Mouse (Mus musculus) thymus, adult 2 months (tissue): ENCODE data around the gene Tbc1d13.

Source experiments
- CTCF ChIP-seq: fragments of 200-500 bp; IDR thresholded peaks from 2 replicates; pipeline ENCODE4 v1.5.1; 2012; ENCODE audit warnings: mild to moderate bottlenecking, control low read depth, low read length, moderate library complexity, borderline replicate concordance; ENCODE audit not compliant: control insufficient read depth, poor library complexity, insufficient read depth; ENCODE audit errors: extremely low read depth
- POLR2A ChIP-seq: fragments of 200-500 bp; IDR thresholded peaks from 2 replicates; pipeline ENCODE4 v1.6.1; 2012; ENCODE audit warnings: mild to moderate bottlenecking, low read length, control low read depth, moderate library complexity; ENCODE audit not compliant: control insufficient read depth, poor library complexity, insufficient read depth; ENCODE audit errors: extremely low read depth

- TF ChIP-seq CTCF (no peak), POLR2A (no peak)
Measured at GRCm38 (mm10) chr2:30161809-30162208, 28.3 kb downstream of the Tbc1d13 start.
